Mouse (Mus musculus) layer of hippocampus, adult 11-12 months (tissue): Measurements from ENCODE around the gene Sulf2.

ENCODE experiments used
- DNase-seq: peaks from one replicate; pipeline ENCODE4 v3.0.0; 2022; ENCODE audit warnings: low spot score

The Sulf2 gene

DNA sequence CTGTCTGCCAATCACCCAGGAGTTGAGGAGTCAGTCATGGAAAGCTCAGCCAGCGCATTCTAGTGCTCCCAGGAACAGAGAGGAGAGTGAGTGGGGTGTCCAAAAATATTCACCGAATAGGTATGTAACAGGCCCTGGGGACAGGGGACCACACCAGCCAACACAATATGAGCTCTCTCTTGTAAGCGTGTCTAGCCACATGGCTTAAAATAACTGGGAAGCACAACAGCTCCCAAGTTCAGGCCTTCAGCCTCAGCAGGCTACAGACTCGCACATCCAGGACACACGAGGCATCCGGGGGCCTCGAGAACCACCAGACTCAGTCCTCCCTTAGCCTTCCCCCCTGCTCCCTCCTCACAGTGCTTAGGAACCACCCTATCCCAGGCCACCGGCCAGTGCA is 6.0 kb downstream of the Sulf2 start:
- DNase-seq: no peak

DNA sequence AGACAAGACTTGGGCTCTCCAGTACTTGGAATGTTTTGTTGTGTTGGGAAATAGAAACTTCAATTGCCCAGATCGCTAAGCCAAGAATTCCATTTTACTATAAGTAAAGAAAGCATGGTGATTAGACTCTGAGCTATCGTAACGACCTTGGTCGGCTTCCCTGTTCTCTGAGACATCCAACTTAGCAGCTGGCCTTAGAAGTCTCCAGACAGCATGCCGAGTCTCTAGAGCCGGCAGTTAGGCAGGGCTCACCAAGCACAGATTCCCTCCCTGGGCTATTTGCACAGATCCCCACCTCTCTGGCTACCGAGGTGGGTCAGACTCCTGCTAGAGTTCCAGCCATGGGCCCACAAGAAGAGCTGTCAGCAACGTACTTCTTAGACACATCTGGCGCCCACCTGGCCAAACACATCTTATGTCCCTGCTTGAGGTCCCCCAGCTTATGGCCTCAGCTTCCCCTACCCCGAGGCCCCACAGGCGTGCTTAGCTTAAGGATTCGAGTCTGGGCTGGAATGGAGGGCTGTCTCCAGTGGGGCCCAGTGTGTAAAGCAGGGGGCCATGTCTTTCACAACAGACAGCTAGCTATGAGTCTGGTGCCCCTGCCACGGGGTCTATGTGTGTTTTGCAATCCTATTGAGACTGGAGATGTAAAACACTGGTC is 6.7 kb downstream of the Sulf2 start:
- no peak for DNase-seq

DNA sequence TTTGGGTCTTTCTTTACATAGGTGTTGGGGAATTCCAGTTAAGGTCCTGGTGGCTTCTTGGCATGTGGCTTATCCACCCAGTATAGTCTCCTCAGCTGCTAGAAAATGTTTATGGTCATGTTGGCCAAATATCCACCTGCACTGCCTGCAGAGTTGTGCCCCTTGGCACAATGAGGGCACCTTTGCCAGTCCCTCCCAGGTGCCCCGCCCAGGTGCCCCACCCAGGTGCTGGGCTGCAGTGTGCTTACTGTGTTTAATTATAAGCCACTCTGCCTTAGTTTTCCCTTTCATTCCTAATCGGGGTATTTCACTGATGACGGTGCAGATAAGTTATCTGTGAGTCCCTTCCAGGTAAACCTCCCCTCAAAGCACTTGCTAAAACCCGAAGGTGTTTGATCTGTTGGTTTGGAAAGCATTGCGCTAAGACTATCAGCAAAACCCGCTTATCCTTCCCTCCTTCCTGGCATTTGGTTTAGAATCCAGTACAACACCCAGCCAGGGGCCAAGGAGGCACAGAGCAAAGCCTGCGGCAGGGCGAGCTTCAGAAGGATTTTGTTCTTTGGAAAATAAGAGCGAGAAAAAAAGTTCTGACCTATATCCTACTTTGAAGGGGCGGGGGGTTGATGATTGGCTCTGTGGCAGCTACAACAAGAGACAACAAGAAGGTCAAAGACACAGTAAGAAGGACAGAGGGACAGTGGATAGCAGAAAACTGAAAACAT is 7.4 kb downstream of the Sulf2 start:
- no peak for DNase-seq

DNA sequence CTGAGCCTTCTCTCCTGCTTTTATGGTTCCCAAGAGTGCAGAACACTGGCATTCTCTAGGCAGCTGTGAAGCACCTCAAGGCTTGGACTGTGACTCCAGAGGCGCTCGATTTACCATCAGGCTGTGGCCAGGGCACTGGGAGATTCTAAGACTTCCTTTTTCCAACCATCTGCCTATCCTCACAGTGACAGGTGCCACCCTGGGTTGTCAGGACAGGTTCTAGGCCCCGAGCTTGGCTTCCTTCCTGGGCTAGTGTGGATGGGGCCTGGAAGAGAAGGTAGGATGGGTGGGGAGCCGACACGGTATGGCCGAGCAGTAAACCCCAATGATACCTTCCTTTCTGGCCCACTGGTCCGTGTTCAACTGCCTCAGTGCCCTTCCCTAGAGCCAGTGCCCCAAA is 9.0 kb downstream of the Sulf2 start:
- DNase-seq: no peak

DNA sequence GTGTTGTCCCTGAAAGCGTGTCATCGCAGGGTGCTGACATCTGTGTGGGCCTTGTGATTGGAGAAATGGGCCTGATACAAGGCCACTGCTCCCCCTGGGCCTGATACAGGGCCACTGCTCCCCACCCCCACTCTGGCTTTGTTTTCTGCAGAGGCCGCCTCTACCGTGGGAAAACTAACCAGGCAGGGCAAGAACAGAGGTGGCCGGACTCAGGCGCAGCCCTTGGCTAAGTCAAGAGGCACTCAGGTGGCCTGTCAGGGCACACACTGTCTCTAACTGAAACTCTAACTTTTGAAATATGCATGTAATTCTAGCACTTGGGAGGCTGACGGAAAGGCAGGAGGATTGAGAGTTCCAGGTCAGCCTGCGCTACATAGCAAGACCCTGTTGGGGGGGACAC is 10.4 kb downstream of the Sulf2 start:
- DNase-seq: no peak

DNA sequence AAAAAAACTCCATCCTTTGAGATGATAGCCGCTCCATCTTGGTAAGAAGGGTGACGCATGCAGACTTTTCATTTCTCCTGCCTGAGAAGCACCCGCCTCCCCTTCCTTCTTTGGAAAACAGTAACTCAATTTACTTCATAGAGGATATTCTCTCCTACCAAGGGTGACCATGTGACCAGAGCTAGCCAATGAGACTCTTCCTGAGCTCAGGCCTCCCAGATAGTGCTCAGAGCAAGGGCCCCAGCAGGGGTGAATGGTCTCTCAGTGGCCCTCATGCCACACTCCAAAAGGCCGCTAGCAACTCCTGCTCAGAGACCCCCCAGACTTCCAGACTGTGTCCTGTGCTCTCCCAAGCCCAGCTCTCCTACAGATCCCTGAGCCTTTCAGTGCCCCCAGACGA is 11.6 kb downstream of the Sulf2 start:
- DNase-seq: peak; percentile 40

DNA sequence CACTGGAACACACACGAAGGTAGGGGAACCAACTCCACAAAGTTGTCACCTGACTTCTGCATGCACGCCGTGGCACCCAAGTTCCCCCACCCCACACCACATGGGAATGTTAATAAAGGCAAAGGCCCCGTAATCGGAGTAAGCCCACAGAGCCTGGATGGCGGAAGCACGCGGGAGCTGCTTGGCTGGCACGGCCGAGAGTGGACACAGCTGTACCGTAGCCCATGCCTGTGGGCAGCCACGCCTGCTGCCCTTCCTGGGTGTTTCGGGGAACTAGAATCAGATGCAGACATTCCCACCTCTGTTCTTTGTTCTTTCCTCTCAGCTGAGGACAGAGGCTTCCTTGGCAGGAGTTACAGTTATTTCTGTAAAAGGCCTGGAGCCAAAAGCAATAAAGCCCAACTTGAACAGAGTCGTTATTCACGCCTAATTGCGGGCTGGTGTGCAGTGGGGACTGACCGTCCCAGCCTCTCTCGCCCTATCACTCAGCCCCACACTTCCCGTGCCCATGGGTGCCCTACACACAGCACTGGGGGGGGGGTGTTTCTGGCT is 12.8 kb downstream of the Sulf2 start:
- DNase-seq: peak; percentile 68

DNA sequence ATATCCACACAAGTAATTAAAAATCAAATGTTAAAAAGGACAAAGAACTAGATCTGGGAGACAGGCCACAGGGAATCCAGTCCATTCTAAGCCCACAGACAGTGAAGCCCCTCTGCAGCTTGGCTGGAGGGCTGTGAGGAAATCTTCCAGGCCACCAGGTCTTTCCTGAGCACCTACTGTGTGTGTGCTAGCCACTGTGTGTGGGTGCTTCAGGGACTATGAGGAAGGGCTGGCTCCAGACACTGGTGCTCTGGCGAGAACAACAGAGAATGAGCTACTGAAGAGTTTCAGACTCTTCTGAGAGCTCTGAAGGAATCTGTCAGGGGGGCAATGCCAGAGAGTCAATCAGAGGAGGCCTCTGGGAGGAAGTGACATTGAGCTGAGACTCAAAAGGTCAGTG is 13.6 kb downstream of the Sulf2 start:
- no peak for DNase-seq

DNA sequence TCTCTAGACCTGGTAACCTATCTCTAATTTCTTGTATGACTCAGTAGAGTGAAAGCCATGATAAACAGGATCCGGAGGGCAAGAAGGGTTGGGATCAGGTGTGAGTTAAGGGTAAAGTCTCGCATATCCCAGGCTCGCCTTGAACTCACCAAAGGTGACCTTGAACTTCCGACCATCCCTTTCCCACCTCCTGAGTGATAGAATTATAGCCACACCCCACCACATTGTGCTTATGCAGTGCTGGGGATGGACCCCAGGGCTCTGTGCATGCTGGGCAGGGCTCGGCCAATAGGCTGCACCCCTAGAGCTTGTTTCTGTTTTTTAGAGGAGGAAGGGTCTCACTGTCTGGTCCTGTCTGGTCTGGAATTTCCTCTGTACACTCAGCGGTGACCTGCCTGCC is 14.4 kb downstream of the Sulf2 start:
- no peak for DNase-seq

DNA sequence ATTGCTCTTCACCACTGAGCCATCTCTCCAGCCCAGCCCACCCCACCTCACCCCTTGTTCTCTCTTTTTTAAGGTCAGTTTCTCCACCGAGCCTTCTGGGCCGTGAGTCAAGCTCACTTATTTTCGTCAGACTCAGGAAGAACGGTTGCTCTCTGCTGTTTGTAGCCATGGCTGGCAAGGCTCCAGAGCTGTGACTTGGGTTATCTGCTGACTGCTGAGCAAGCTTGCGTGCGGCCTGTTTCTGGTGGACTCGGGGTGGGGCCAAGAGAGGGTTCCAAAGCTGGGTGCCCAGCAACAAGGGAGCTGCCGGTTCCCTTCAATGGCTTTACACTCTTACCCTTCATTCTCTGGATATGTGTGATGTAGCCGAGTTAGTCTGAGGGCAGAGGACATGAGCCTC is 15.0 kb downstream of the Sulf2 start:
- DNase-seq: peak; percentile 73

DNA sequence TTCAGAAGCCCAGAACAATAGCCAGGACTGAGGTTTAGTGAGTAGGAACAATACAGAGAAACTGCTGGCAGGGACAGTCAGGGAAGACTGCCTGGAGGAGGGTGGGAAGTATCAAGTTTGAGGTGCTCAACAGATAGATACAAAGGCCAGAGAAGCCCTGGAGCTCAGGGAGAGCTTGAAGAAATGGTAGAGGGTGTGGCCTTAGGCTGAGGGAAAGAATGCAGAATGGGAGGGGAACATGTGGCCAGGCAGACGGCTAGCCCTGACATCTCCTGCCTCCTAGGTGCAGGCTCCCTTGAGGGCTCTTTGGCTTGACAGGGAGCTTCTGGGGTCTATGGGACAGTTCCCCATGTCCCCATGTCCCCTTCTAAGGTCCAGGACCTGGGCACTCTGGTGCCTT is 17.2 kb downstream of the Sulf2 start:
- no peak for DNase-seq

DNA sequence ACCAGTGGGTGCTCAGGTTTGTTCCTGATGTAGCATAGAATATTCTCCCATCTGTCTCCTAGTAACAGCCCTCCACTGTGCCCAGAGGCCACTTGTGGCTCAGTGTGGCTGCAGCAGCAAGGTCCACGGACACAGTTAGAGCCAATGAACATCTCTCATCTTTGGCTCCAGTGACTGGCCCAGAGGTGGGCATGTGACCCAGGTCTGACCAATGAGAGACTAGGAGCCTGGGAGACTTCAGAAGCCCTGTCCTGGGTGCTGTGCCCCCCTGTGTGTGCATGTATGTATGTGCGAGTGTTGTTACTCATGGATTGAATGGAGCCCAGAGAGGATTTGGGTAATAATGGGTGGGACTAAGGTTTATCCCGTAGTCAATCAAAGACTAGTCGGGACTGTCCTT is 18.0 kb downstream of the Sulf2 start:
- no peak for DNase-seq

DNA sequence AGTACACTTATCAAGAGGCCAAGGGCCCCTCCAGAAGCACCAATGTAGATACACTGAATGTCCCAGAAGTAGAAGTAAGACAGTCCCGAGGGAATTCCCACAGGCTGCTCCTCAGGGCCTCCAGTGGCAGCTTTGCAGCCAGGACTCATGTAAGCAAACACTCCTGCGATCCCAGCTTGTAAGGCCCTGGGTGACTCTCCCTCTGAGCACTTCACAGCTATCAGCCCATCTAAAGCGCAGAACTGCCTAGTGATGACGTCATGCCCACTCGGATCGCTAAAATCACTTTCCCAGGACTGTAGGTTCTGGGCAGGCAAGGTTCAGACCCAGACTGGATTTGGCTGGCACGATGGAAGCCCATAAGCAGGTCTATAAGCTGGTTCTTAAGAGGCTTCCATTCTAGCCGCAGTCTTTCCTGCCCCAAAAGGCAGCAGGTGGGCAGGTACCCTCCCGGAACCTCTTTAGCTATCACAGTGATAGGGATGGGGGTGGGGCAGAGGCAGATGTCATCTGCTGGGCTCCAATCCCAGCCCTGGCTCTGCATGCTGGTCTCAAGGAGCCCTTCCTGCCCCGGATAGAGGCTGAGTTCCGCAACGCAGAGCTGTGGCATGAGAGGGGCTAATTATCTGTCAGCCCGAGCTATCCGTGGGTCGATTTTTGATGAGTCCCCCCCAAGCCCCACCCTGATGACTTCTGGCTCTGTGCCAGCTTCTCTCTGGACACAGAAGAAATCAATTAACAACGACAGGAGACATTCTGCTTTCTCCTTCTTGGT is 19.6 kb downstream of the Sulf2 start:
- no peak for DNase-seq

DNA sequence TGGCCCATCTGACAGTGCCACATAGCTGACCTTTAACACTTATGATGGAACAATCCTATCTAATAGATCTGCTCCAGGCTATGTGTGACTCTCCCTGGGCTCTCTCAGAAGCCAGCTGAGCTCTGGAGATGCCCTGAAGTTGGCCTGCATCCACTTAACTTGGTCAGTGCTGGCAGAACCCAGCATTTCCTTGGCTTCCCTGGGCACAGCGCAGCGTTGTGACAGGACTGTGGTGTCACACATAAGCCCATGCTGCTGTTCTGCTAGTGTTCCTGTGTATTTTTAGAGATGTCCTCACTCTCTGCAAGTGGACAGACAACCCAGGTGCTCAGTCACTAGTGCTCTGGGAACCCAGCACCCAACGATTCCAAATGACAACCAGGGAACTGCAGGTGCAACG is 26.7 kb downstream of the Sulf2 start:
- DNase-seq: no peak

DNA sequence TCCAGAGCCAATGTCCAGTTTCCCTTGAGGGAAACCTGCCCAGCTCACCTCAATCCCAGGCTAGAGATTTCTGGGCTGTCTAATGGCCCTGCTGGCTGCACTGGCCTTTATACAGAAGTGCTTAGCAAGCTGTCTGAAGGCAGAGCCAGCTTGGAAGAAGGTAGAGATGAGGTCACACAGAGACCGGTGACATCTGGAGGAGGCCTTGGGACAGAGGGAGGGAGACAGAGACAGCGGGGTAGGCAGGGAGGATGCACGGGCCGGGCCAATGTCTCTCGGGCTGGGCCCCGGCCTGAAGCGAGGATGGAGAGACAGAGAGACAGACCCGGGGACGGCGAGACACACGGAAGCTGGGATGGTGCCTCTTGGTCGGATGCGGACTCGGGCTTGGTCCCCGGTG is 27.4 kb downstream of the Sulf2 start:
- no peak for DNase-seq

DNA sequence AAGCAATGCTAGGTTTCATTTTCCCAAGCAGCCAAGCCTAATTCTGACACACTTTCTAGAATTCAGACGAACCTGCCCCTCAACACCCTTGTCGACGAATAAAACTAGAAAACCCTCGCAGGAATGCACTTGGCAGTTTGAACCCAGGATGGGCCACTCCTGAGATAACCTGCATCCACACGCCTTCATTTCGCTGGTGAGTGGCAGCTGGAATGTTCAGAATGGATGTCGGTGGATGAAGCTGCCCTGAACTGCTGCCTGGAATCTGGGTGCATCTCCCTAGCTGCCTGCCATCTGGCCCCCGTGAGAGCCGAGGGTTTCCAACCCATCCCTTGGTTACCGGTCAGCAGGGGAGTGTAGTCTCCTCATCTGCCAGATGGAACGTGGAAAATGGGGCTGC is 29.1 kb downstream of the Sulf2 start:
- no peak for DNase-seq

DNA sequence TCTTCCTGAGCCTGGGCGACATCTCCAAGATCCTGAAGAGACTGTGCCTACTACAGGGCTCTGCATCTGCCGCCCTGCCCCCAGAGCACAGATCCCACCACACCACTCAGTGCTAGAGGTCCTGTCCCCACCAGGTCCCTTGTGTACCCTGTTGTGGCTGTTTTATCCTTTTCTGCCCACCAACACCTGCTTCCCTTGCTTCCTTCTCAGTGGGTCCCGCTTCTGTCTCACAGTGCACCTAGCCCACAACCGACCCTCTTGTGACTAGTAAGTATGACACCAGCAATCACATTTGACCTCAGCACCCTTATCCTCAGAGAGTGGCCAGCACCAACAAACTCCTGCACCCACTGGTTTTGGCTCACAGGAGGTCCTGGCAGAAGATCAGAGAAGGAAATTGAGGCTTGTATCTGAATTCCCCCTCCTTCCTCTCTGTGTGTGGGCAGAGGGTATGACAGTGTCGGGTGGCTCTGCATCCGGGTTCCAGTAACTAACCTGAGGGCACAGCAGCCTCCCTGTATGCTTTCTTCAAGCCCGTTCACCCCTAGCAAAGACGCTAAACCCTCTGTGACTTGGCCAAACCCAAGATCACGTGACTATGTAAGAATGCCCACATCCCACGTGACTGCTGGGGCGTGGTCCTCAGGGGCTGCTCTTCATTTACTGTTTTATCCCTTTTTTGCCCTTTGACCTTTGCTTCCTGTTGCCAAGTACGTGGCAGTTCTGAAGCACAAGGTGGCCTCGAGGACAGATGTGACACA is 29.8 kb downstream of the Sulf2 start:
- DNase-seq: no peak

DNA sequence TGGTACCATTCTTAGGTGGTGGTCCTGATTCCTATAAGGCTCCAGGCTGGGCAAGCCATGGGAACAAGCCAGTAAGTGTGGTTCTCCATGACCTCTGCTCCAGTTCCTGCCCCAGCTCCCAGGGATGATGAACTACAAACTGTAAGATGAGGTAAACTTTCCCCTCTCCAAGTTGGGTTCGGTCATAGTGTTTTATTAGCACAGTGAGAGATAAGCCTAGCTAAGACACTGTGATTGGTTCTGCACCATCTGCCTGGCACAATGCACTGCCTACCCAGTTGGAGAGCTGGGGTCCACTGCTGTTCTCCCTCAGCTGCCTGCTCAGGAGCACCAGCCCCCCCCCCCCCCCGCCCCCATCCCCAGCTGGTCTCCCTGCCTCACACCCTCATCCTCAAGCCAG is 30.4 kb downstream of the Sulf2 start:
- no peak for DNase-seq

DNA sequence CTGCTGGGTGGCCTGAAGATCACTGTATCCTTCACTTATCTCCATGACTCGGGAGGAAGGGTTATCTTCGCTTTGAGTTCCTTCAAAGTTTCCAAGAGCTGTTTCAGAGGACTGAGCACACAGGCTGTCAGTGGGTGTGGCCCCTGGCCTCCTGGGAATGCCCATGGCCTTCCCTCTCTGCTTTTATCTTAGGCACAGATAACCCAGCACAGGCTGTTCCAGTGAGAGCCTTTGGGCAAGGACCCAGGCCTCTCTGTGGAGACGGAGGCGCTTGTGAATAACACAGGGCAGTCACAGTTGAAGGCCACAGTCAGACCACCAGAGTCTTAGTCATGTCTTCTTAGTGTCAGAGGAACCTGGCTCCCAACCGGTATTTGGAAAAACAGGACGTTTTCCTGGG is 32.7 kb downstream of the Sulf2 start:
- DNase-seq: no peak

DNA sequence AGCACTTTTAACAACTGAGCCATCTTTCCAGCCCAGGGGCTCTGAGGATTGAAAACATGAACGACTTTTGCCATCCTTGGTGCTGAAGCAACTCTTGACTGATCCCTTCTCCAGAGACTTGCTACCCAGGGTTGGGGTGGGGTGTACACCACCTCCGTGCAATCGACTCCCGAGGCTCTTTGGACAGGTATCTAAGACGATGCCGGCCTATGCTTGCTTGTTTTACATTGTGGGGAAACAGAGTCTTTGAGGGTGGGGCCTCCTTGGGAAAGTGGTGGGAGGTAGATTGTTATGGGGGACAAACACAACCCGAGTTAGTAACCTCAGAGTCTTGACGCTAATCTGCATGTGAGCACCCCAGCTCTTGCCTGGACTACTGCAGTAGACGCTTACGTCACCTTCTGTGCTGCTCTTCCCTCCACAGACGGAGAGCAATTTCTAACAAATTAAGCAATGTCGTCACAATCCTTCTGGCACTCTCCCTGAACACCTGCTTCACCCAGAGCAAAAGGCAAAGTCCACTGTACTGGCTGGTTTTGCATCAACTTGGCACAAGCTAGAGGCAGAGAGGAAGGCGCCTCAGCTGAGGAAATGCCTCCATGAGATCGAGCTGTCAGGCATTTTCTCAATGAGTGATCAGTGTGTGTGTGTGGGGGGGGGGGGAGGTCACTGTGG is 33.6 kb downstream of the Sulf2 start:
- DNase-seq: no peak

DNA sequence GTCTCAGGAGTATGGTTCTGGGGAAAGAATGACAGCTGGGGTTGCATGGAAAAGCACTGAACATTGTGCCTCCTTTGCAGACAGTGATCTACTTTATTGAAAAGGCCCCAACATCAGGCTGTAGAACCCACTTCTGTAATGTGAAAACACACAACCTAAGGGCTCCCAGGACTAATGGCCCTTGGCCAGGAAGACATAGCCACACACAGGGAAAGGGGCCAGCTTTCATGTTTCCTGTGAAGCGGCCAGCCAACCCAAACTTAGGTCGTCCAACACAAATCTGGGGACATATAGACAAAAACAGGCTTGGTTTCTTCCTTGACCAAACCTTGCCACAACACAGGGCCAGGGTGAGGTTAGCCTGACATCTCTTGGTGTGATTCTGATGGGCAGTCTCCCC is 35.5 kb downstream of the Sulf2 start:
- DNase-seq: no peak

DNA sequence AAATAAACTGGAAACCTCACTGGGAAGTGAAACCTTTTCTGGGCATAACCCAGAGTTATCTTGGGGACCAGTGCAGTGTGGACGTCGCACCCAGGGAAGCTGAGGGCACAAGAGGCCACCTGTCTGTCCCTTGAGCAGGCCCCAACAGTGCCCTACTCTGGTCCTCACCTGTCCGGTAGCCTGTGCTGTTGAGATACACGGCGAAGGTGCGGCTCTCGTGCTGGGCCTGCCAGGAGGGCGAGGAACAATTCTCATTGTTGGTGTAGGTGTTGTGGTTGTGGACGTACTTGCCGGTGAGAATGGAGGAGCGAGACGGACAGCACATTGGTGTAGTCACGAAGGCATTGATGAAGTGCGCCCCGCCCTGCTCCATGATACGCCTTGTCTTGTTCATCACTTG is 38.8 kb downstream of the Sulf2 start:
- DNase-seq: no peak
